Mouse (Mus musculus): ENCODE data around the gene Ms4a1.

DNA sequence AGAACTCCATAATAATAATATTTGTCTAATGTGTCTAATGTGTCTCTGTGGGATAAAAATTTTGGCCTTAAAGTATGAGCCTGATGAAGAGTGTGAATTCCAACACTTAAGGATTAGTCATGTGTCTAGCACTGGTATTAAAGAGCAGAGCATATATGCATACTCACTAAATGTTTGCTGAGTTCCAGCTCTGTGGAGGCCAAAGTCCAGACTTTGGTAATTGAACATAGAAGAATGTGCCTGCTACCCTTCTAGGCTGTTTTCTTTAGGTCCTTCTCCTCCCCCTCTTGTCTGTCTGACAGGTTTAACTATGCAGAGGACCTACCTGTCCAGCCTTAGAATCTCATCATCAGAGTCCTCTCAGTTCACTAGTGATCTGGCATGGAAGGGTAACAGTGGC lies 30.2 kb downstream of the Ms4a1 start:
- TF ChIP-seq POLR2A (IDR thresholded peaks at IDR 0.05; ENCODE audit: control insufficient read depth, low read depth, low read length) = no peak
- TF ChIP-seq CTCF (IDR thresholded peaks at IDR 0.05; ENCODE audit: control insufficient read depth, insufficient read depth, insufficient replicate concordance, low read depth, low read length) = no peak
